Mouse (Mus musculus): ENCODE data around the gene Hnrnpll. TPM values are rescaled to one million over a fixed set of nuclear protein-coding genes. Genes with fewer than 3 reads are reported as not detected.

Hnrnpll gene
- polyA plus RNA-seq, 1 experiment from 2014 or later = 64.1 TPM

- no peak overlapping the region for H3K27ac ChIP-seq
- no peak overlapping the region for H3K9ac ChIP-seq
- ATAC-seq (ENCODE audit: low FRiP score, low read depth) = no peak
- H3K4me2 ChIP-seq (replicated peaks) = no peak overlapping the region
- no peaks in the 10 kb centered on the region for H3K36me3 ChIP-seq
- H3K4me1 ChIP-seq = 0 out of 2 replicates have a peak, but pooled peaks cover 3% of the 10 kb centered on the region
- no peaks in the 10 kb centered on the region for H3K27me3 ChIP-seq
- WGBS = 75% methylated on average over 12 of the region's 12 CpGs
- no peaks in the 10 kb centered on the region for H3K9me3 ChIP-seq
- no peak overlapping the region for H3K4me3 ChIP-seq
Observed at GRCm38 (mm10) chr17:79991166-79991958, 70.8 kb downstream of the Hnrnpll start.

- Histone ChIP-seq H3K4me3 (no peak overlapping the region), H3K36me3 (no peaks in the 10 kb centered on the region), H3K9me3 (no peaks in the 10 kb centered on the region), H3K4me2 (replicated peaks) (no peak overlapping the region), H3K27ac (no peak overlapping the region), H3K9ac (no peak overlapping the region), H3K4me1 (0 out of 2 replicates have a peak, but pooled peaks cover 3% of the 10 kb centered on the region), H3K27me3 (no peaks in the 10 kb centered on the region)
- ATAC-seq (ENCODE audit: low FRiP score, low read depth) = no peak
- WGBS = 71% methylated on average over 7 of the region's 7 CpGs
Observed at GRCm38 (mm10) chr17:79990161-79990560, 72.0 kb downstream of the Hnrnpll start.

- Histone ChIP-seq H3K4me1 (peaks cover 40% of the 10 kb centered on the region), H3K27ac (no peak overlapping the region), H3K9ac (no peak overlapping the region), H3K4me3 (no peak overlapping the region), H3K9me3 (no peaks in the 10 kb centered on the region), H3K27me3 (no peaks in the 10 kb centered on the region), H3K4me2 (replicated peaks) (no peak overlapping the region), H3K36me3 (no peaks in the 10 kb centered on the region)
- 93% methylated on average over 7 of the region's 7 CpGs for WGBS
- no peak for ATAC-seq (ENCODE audit: low FRiP score, low read depth)
Observed at GRCm38 (mm10) chr17:79984450-79984849, 77.7 kb downstream of the Hnrnpll start.

GRCm38 (mm10) chr17:79982955-79983529 lies 79.1 kb downstream of the Hnrnpll start:
- Histone ChIP-seq H3K4me1 (peaks cover 42% of the 10 kb centered on the region), H3K36me3 (no peaks in the 10 kb centered on the region), H3K9ac (no peak overlapping the region), H3K27me3 (no peaks in the 10 kb centered on the region), H3K4me3 (no peak overlapping the region), H3K9me3 (no peaks in the 10 kb centered on the region), H3K4me2 (replicated peaks) (peak overlapping the region; percentile 46), H3K27ac (0 out of 2 replicates have a peak overlapping the region, but pooled peaks have one; percentile 15)
- 13% methylated on average over 8 of the region's 8 CpGs for WGBS
- ATAC-seq (ENCODE audit: low FRiP score, low read depth) = no peak

- H3K4me2 ChIP-seq (replicated peaks) = peak overlapping the region; percentile 46
- ATAC-seq (ENCODE audit: low FRiP score, low read depth) = peak; percentile 26; the same call in 1 of the 2 replicates
- H3K4me1 ChIP-seq = peaks cover 47% of the 10 kb centered on the region
- no peaks in the 10 kb centered on the region for H3K9me3 ChIP-seq
- 0 out of 2 replicates have a peak overlapping the region, but pooled peaks have one; percentile 35 for H3K9ac ChIP-seq
- 6% methylated on average over 7 of the region's 7 CpGs for WGBS
- no peaks in the 10 kb centered on the region for H3K36me3 ChIP-seq
- no peak overlapping the region for H3K4me3 ChIP-seq
- H3K27me3 ChIP-seq = no peaks in the 10 kb centered on the region
- 0 out of 2 replicates have a peak overlapping the region, but pooled peaks have one; percentile 15 for H3K27ac ChIP-seq
Observed at GRCm38 (mm10) chr17:79982548-79982947, 79.6 kb downstream of the Hnrnpll start.

- Histone ChIP-seq H3K36me3 (no peaks in the 10 kb centered on the region), H3K4me2 (replicated peaks) (peak overlapping the region; percentile 46), H3K9me3 (no peaks in the 10 kb centered on the region), H3K4me1 (peaks cover 54% of the 10 kb centered on the region), H3K27me3 (no peaks in the 10 kb centered on the region), H3K4me3 (no peak overlapping the region), H3K27ac (no peak overlapping the region), H3K9ac (0 out of 2 replicates have a peak overlapping the region, but pooled peaks have one; percentile 35)
- WGBS = 26% methylated on average over 12 of the region's 12 CpGs
- ATAC-seq (ENCODE audit: low FRiP score, low read depth) = peak; percentile 18; the same call in 1 of the 2 replicates
Observed at GRCm38 (mm10) chr17:79981758-79982481, 80.2 kb downstream of the Hnrnpll start.

GRCm38 (mm10) chr17:79981348-79981747 lies 80.8 kb downstream of the Hnrnpll start:
- H3K4me2 ChIP-seq (replicated peaks) = no peak overlapping the region
- H3K27ac ChIP-seq = no peak overlapping the region
- H3K36me3 ChIP-seq = no peaks in the 10 kb centered on the region
- peaks cover 59% of the 10 kb centered on the region for H3K4me1 ChIP-seq
- no peak overlapping the region for H3K9ac ChIP-seq
- H3K9me3 ChIP-seq = no peaks in the 10 kb centered on the region
- H3K4me3 ChIP-seq = no peak overlapping the region
- 56% methylated on average over 6 of the region's 6 CpGs for WGBS
- no peak for ATAC-seq (ENCODE audit: low FRiP score, low read depth)
- no peaks in the 10 kb centered on the region for H3K27me3 ChIP-seq

GRCm38 (mm10) chr17:79980421-79981120 lies 81.6 kb downstream of the Hnrnpll start:
- Histone ChIP-seq H3K4me1 (peaks cover 67% of the 10 kb centered on the region), H3K9me3 (no peaks in the 10 kb centered on the region), H3K4me2 (replicated peaks) (no peak overlapping the region; the same call in 1 of the 2 replicates), H3K9ac (no peak overlapping the region), H3K27me3 (no peaks in the 10 kb centered on the region), H3K4me3 (no peak overlapping the region), H3K27ac (no peak overlapping the region), H3K36me3 (no peaks in the 10 kb centered on the region)
- ATAC-seq (ENCODE audit: low FRiP score, low read depth) = no peak
- 66% methylated on average over 10 of the region's 10 CpGs for WGBS

Other genes with a start within 250 kb of the Hnrnpll start
- 28.8 and 29.0 TPM in 2 replicates for gene Atl2, start 166.2 kb downstream of the Hnrnpll start, polyA plus RNA-seq (2015; fragmentation: Nextera tagmentation; extraction: Ambion mirVana)
- gene Galm, start 65.1 kb upstream of the Hnrnpll start, polyA plus RNA-seq (2015; fragmentation: Nextera tagmentation; extraction: Ambion mirVana) = 15.5 and 17.2 TPM in 2 replicates
- 721 and 736 TPM in 2 replicates for gene Srsf7, start 145.0 kb upstream of the Hnrnpll start, polyA plus RNA-seq (2015; fragmentation: Nextera tagmentation; extraction: Ambion mirVana)
- 0.10 and 0.17 TPM in 2 replicates for gene Ttc39d, start 145.1 kb upstream of the Hnrnpll start, polyA plus RNA-seq (2015; fragmentation: Nextera tagmentation; extraction: Ambion mirVana)
- gene Gemin6, start 162.1 kb upstream of the Hnrnpll start, polyA plus RNA-seq (2015; fragmentation: Nextera tagmentation; extraction: Ambion mirVana) = 37.3 and 38.4 TPM in 2 replicates
- 18.9 and 19.7 TPM in 2 replicates for gene Morn2, start 227.9 kb upstream of the Hnrnpll start, polyA plus RNA-seq (2015; fragmentation: Nextera tagmentation; extraction: Ambion mirVana)
- 24.4 and 25.5 TPM in 2 replicates for gene Dhx57, start 228.1 kb upstream of the Hnrnpll start, polyA plus RNA-seq (2015; fragmentation: Nextera tagmentation; extraction: Ambion mirVana)
- gene Arhgef33, start 245.1 kb upstream of the Hnrnpll start, polyA plus RNA-seq (2015; fragmentation: Nextera tagmentation; extraction: Ambion mirVana) = 1.2 and 1.5 TPM in 2 replicates

Measured in limb, embryonic 13.5 days (tissue).